Mouse (Mus musculus) hindbrain, postnatal 0 days (tissue): Measurements from ENCODE around the gene Tanc1. TPM values are rescaled to one million over a fixed set of nuclear protein-coding genes. Genes with fewer than 3 reads are reported as not detected.

Experiments
- ATAC-seq: fragments of 200-750 bp; cut with Nextera tagmentation; 2 replicates; pipeline ENCODE4 v1.8.0; 2017; ENCODE audit warnings: mild to moderate bottlenecking, moderate TSS enrichment, moderate library complexity
- DNase-seq: peaks from one replicate; pipeline ENCODE4 v3.0.0-alpha.2; 2015; ENCODE audit warnings: low spot score
- H3K27ac ChIP-seq: fragments of 300-500 bp; sonication (generic); 2 replicates; pipeline ENCODE4 v1.5.1; 2014; ENCODE audit warnings: mild to moderate bottlenecking
- H3K27me3 ChIP-seq: fragments of 300-500 bp; sonication (generic); 2 replicates; pipeline ENCODE4 v1.6.1; 2014; ENCODE audit warnings: low read length, mixed read lengths; ENCODE audit not compliant: insufficient read depth
- H3K36me3 ChIP-seq: fragments of 300-500 bp; sonication (generic); 2 replicates; pipeline ENCODE4 v1.6.1; 2014; ENCODE audit warnings: low read length, mixed read lengths; ENCODE audit not compliant: insufficient read depth
- H3K4me1 ChIP-seq: fragments of 300-500 bp; sonication (generic); 2 replicates; pipeline ENCODE4 v1.6.1; 2014; ENCODE audit warnings: antibody characterized with exemption, low read length, mixed read lengths; ENCODE audit not compliant: insufficient read depth
- H3K4me2 ChIP-seq: fragments of 300-500 bp; sonication (generic); 2 replicates; pipeline ENCODE4 v1.6.1; 2014; ENCODE audit warnings: low read depth, mild to moderate bottlenecking, low read length, moderate library complexity, mixed read lengths
- H3K4me3 ChIP-seq: fragments of 300-500 bp; sonication (generic); 2 replicates; pipeline ENCODE4 v1.5.1; 2014; ENCODE audit warnings: low read length
- H3K9ac ChIP-seq: fragments of 300-500 bp; sonication (generic); replicated peaks from 2 replicates; pipeline ENCODE4 v1.6.1; 2014; ENCODE audit warnings: mild to moderate bottlenecking, low read length, moderate library complexity, mixed read lengths
- H3K9me3 ChIP-seq: fragments of 300-500 bp; sonication (generic); 2 replicates; pipeline ENCODE4 v1.6.1; 2016; ENCODE audit warnings: low read length, mixed read lengths
- CTCF ChIP-seq: IDR thresholded peaks from 2 replicates; pipeline ENCODE4 v1.5.1; 2016; ENCODE audit warnings: antibody characterized with exemption, control low read depth, low read depth
- WGBS: fragments of 180-500 bp; shearing (Covaris S2); extraction: QIAGEN DNeasy Blood & Tissue Kit; methylation state at CpG from one replicate; pipeline ENCODE4 v1.1.7; 2014; 5-methylcytosine and 5-hydroxymethylcytosine counted together
- polyA plus RNA-seq: library from polyadenylated mRNA; unstranded; fragments of >200 nt; fragmentation: Nextera tagmentation; extraction: Ambion mirVana; gene quantifications from 2 replicates; pipeline ENCODE4 v1.2.1, GENCODE M21; 2015
- total RNA-seq: library from RNA; depleted of rRNA; stranded (reverse); fragments of >200 nt; gene quantifications from 2 replicates; pipeline ENCODE4 v1.2.3, GENCODE M21; 2014

The Tanc1 gene
- total and polyA plus RNA-seq, 2 experiments from 2014 or later = 4.2 to 12.1 TPM

GRCm38 (mm10) chr2:59599338-59600111, 12.3 kb upstream of the Tanc1 start:
- DNase-seq = peak; percentile 25
- TF ChIP-seq CTCF = no peak
- no peaks in the 10 kb centered on the region for H3K36me3 ChIP-seq
- no peak overlapping the region for H3K4me2 ChIP-seq
- WGBS = 21% methylated on average over 6 of the region's 7 CpGs
- no peak overlapping the region for H3K9ac ChIP-seq
- H3K27ac ChIP-seq = no peak overlapping the region
- ATAC-seq = peak; percentile 70; the same call in 1 of the 2 replicates
- H3K4me3 ChIP-seq = no peak overlapping the region
- H3K4me1 ChIP-seq = no peaks in the 10 kb centered on the region
- H3K27me3 ChIP-seq = no peaks in the 10 kb centered on the region
- H3K9me3 ChIP-seq = no peaks in the 10 kb centered on the region

GRCm38 (mm10) chr2:59600123-59600840, 11.6 kb upstream of the Tanc1 start:
- Histone ChIP-seq H3K4me3 (no peak overlapping the region), H3K27me3 (no peaks in the 10 kb centered on the region), H3K36me3 (no peaks in the 10 kb centered on the region), H3K27ac (no peak overlapping the region), H3K4me1 (no peaks in the 10 kb centered on the region), H3K4me2 (no peak overlapping the region), H3K9me3 (no peaks in the 10 kb centered on the region), H3K9ac (no peak overlapping the region)
- WGBS = 62% methylated on average over 19 of the region's 19 CpGs
- no peak for TF ChIP-seq CTCF
- DNase-seq = peak; percentile 35
- ATAC-seq = no peak

DNA sequence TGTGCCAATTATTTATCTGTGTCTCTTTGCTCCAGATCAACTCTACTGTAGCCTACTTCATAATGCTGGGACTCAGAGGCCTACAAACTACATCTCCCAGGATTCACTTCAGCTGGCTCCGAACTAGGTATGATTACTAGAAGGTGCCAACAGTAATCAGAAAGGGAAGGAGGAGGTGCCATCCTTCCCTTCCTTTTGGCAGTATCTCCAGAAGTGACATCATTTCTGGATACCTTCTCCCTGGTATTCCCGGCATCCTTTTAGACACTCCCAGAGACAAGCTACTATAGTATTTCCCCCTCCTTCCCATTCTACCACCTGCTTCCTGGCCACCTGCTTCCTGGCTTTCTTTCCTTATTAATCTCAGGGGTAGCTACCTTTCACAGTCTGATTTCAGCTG, 10.9 kb upstream of the Tanc1 start:
- 69% methylated on average over 2 of the region's 2 CpGs for WGBS
- Histone ChIP-seq H3K4me2 (no peak overlapping the region), H3K27me3 (no peaks in the 10 kb centered on the region), H3K27ac (no peak overlapping the region), H3K9me3 (no peaks in the 10 kb centered on the region), H3K4me1 (no peaks in the 10 kb centered on the region), H3K9ac (no peak overlapping the region), H3K36me3 (no peaks in the 10 kb centered on the region), H3K4me3 (no peak overlapping the region)
- ATAC-seq (peak; percentile 55; the same call in 1 of the 2 replicates), DNase-seq (peak; percentile 64)
- no peak for TF ChIP-seq CTCF

GRCm38 (mm10) chr2:59601452-59601851, 10.4 kb upstream of the Tanc1 start:
- no peak overlapping the region for H3K4me2 ChIP-seq
- ATAC-seq = no peak
- H3K27ac ChIP-seq = no peak overlapping the region
- H3K9ac ChIP-seq = no peak overlapping the region
- no peaks in the 10 kb centered on the region for H3K27me3 ChIP-seq
- no peak for TF ChIP-seq CTCF
- 91% methylated on average over 8 of the region's 8 CpGs for WGBS
- H3K4me1 ChIP-seq = no peaks in the 10 kb centered on the region
- DNase-seq = no peak
- H3K36me3 ChIP-seq = no peaks in the 10 kb centered on the region
- no peak overlapping the region for H3K4me3 ChIP-seq
- H3K9me3 ChIP-seq = no peaks in the 10 kb centered on the region

GRCm38 (mm10) chr2:59608958-59609357, 2.9 kb upstream of the Tanc1 start:
- Histone ChIP-seq H3K4me3 (no peak overlapping the region), H3K27me3 (no peaks in the 10 kb centered on the region), H3K9me3 (no peaks in the 10 kb centered on the region), H3K4me2 (no peak overlapping the region), H3K9ac (no peak overlapping the region), H3K36me3 (no peaks in the 10 kb centered on the region), H3K27ac (no peak overlapping the region), H3K4me1 (peaks cover 5% of the 10 kb centered on the region; the same call in 1 of the 2 replicates)
- WGBS = 75% methylated on average over 5 of the region's 5 CpGs
- no peak for DNase-seq
- no peak for TF ChIP-seq CTCF
- ATAC-seq = no peak

- ATAC-seq (peak; percentile 39; the same call in 1 of the 2 replicates), DNase-seq (no peak)
- WGBS = 3% methylated on average over 14 of the region's 14 CpGs
These were observed 529 bp upstream of the Tanc1 start for GRCm38 (mm10) chr2:59611216-59611810.

More at GRCm38 (mm10) chr2:59611216-59611810, 529 bp upstream of the Tanc1 start:
- Histone ChIP-seq H3K9ac (peak overlapping the region; percentile 68), H3K36me3 (no peaks in the 10 kb centered on the region), H3K27me3 (no peaks in the 10 kb centered on the region), H3K4me2 (peak overlapping the region; percentile 94), H3K27ac (peak overlapping the region; percentile 79; the same call in 1 of the 2 replicates), H3K4me1 (peaks cover 5% of the 10 kb centered on the region; the same call in 1 of the 2 replicates), H3K4me3 (peak overlapping the region; percentile 85), H3K9me3 (no peaks in the 10 kb centered on the region)
- no peak for TF ChIP-seq CTCF
